In genomic region chr11:77810018-77810417, GRCm38 (mm10) we compare ENCODE assay signal across 24 mouse cellular contexts. TPM values are rescaled to one million over a fixed set of nuclear protein-coding genes. Genes with fewer than 3 reads are reported as not detected.
"Had no signal": no experiment of that assay in that cellular context is flagged by ENCODE, and none has a peak within 500 bp of the region (broad histone marks: within the 10 kb centered on the region; RNA-seq: fewer than 3 reads in every experiment).

No protein-coding gene starts in this region.

- H3K4me2 ChIP-seq: kidney, embryonic 15.5 days; liver, embryonic 11.5 days; lung, embryonic 14.5 days; midbrain, embryonic 11.5 days; neural tube, embryonic 12.5 days; neural tube, embryonic 15.5 days had no signal

- H3K9ac ChIP-seq: kidney, embryonic 15.5 days; liver, embryonic 14.5 days; liver, postnatal 0 days; lung, embryonic 14.5 days; neural tube, embryonic 12.5 days; neural tube, embryonic 15.5 days had no signal

- H3K9me3 ChIP-seq: kidney, embryonic 15.5 days; megakaryocyte, embryonic 14.5 days; neural tube, embryonic 12.5 days; neural tube, embryonic 15.5 days had no signal

- H3K27me3 ChIP-seq: kidney, embryonic 15.5 days; neural tube, embryonic 12.5 days; neural tube, embryonic 15.5 days had no signal

- ATAC-seq: liver, postnatal 0 days; lung, postnatal 0 days had no signal

- DNase-seq: kidney, adult 8-10 months; kidney, postnatal 10 days; kidney, postnatal 36 days; liver, postnatal 0 days; lung, embryonic 14.5 days; midbrain, embryonic 14.5 days; right cerebral cortex, adult 18-20 months; right cerebral cortex, postnatal 14 days; right cerebral cortex, postnatal 4 days; thymus, postnatal 36 days had no signal

- H3K27ac ChIP-seq: kidney, embryonic 15.5 days; liver, embryonic 14.5 days; macrophage; neural tube, embryonic 12.5 days; neural tube, embryonic 15.5 days had no signal

- H3K4me3 ChIP-seq: kidney, embryonic 15.5 days; neural tube, embryonic 12.5 days; neural tube, embryonic 15.5 days had no signal

RNA-seq across cellular contexts. Expression of gene Gm10277, which starts 22.5 kb away (rescaled TPM):
- total RNA-seq: layer of hippocampus, postnatal 14 days; left cerebral cortex, adult 18-20 months; left cerebral cortex, postnatal 36 days; midbrain, postnatal 0 days had no signal
- polyA plus RNA-seq: macrophage; urinary bladder, adult 2 months had no signal
